Mouse (Mus musculus) right cerebral cortex, adult 2 months (tissue): ENCODE measurements around the gene Slc1a4.
A peak's percentile ranks its signal among the peaks of the same experiment; 100 is the strongest.

Source experiments
- DNase-seq, 2 experiments: peaks; one replicate each; pipeline ENCODE4 v3.0.0; 2021 to 2022; ENCODE audit warnings: low spot score in 2 of 2

Slc1a4 gene

DNA sequence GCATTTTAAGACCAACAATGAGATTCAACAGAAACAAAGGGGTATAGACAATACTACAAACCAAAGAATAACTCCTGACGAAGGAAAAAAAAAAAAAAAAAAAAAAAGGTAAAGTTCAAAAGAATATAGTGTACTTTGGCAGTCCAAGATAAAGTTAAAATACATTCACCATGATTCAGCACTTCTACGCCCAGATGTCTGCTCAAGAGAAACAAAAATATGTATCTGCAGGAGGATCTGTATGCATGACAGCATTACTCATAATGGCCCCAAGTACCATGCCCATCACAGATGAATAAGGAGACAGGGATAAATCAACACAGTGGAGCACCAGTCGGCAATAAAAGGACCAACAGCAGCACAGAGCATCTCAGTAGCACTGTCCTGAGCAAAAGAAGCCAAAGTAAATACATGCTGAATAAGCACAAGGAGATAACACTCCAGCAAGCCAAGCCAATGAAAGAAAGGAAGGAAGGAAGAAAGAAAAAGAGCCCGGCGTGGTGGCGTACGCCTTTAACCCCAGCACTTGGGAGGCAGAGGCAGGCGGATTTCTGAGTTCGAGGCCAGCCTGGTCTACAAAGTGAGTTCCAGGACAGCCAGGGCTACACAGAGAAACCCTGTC, 7.3 kb downstream of the Slc1a4 start:
- DNase-seq: no peak

GRCm38 (mm10) chr11:20324006-20324405, 8.5 kb downstream of the Slc1a4 start:
- no peak for DNase-seq

DNA sequence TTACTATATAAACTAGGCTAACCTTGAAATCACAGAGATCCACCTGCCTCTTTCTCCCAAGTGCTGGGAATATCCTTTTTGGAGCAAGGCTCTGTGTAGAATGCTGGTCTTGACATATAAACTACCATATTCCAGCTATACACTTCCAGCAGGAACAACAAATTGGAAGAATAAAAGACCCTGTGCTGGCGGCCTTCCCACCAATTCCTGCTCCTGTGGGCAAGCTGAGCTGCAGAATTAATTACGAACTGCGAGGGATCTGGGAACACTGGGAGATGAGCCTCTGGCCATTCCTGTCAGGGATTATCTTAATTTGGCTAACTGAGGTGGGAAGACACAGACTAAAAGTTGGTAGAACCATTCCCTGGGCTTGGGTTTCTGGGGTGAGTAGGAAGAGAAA, 10.1 kb downstream of the Slc1a4 start:
- no peak for DNase-seq

GRCm38 (mm10) chr11:20320661-20321060, 11.9 kb downstream of the Slc1a4 start:
- no peak for DNase-seq

GRCm38 (mm10) chr11:20318659-20319454, 13.7 kb downstream of the Slc1a4 start:
- no peak for DNase-seq

GRCm38 (mm10) chr11:20313576-20313975, 18.9 kb downstream of the Slc1a4 start:
- no peak for DNase-seq

- no peak for DNase-seq
These were observed 23.5 kb downstream of the Slc1a4 start for GRCm38 (mm10) chr11:20309044-20309443.

DNA sequence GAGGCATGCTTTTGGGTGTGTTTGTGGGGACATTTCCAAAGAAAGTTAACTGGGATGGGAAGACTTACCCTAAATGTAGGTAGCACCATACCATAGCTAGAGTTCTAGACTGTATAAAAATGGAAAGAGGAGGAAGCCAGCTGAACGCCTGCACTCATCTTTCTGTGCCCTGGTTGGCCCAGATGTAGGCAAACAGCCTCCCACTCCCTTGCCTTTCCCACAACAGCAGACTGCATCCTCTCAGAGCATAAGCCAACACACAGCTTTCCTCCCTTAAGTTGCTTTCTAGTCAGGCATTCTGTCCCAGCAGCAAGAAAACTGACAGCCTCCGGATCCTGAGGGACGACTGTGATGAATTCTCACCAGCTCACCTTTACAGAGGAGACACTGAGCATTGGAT, 25.1 kb downstream of the Slc1a4 start:
- peak; percentile 50 to 54 for DNase-seq

GRCm38 (mm10) chr11:20305641-20306040, 26.9 kb downstream of the Slc1a4 start:
- no peak for DNase-seq

- peak; percentile 48 to 62 for DNase-seq
These were observed 28.2 kb downstream of the Slc1a4 start for GRCm38 (mm10) chr11:20304341-20304740.

DNA sequence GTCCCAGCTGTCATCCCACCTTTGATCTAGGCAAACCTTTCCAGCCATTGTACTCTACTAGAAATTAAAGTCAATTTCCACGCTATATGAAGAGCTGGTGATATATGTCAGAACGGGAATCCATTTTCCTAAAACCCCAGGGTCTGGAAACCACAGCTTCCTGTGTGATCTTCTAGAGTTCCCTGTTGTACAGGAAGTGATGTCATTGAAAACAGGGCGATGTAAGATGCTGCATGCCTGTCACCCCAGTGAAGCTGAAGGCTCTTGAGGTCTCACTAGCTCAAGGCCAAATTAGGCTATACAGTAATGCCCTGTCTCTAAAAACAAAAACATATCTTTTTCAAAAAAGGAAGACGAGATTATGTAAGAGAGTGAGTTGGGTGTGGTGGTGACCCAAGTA, 31.2 kb downstream of the Slc1a4 start:
- DNase-seq: no peak

DNA sequence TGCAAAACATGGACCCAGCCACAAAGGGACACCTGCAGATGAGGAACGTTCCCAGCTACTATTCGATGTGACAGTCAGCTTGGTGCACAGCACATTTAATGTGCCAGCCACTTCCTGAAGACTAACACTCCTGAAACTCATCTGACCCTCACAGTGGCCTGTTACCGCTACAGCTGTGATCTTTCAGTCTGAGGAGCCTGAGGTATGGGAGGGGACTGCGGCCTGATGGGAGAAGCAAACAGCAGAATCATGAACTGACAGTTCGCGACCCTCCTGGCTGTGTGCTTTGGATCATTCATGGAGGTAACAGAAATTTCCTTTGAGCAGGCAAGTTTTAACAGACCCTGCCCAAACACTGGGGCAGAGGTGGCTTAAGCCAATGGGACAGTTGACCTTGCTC, 31.7 kb downstream of the Slc1a4 start:
- DNase-seq: no peak

DNA sequence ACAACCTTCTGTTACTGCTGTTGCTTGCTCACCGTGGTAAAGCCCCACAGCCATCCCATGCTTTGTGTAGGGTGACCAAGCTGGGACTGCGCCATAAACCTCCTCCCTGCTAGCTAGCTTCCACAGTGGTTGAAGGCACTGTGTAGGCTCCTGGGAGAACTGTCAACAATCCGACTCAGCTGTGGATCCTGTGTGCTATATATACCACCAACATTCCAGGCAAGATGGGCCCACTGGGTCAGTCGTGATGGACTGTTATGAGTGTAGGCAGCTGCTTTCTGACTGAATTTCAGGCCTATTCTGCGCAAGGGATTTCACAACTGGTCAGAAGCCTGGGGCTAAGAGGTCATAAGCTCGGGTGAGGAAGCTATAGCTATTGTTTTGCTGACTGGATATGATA, 32.6 kb downstream of the Slc1a4 start:
- peak in 1 of 2 experiments; percentile 32 for DNase-seq

- no peak for DNase-seq
These were observed 48.0 kb downstream of the Slc1a4 start for GRCm38 (mm10) chr11:20284463-20284862.

DNA sequence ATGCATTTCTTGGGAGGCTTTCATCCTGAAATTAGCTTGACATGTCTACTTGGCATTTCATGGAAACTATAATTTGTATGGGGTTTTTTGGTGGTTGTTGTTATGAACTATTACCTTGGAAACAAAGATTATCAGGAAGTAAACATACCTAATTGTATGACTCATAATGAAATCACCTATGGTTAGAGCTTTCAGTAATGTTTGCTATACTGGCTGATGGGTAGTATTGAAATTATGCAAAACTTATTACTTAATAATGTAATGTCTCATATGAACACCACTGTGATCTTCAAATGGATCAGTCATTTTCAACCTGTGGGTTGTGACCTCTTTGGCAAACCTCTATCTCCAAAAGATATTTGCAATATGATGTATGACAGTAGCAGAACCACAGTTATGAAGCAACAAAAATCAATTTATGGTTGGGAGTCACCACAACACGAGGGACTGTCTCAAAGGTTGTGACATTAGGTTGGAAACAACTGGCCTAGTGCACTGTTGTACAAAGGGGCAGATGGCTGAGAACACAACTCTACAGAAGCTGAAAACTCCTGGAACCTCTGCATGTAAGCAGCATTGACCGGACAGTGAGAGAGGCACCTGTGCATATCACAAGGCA, 49.8 kb downstream of the Slc1a4 start:
- no peak for DNase-seq

DNA sequence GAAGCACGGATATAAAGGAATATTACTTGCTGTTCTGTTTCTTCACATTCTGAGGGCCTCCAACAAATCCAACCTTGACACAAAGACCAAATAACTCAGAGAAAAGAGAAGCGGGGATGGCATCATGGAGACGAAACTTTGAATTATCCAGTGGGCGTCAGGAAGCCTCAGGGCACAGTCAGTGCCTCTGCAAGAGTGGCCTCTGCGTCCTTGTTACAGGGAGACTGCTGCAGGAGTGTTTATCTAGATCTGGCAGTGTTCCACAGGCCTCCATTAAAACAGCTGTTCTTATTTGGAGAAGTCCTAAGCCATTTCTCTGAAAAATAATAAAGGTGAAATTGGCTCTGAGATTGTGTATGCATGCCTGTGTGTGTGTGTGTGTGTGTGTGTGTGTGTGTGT, 51.5 kb downstream of the Slc1a4 start:
- no peak for DNase-seq

DNA sequence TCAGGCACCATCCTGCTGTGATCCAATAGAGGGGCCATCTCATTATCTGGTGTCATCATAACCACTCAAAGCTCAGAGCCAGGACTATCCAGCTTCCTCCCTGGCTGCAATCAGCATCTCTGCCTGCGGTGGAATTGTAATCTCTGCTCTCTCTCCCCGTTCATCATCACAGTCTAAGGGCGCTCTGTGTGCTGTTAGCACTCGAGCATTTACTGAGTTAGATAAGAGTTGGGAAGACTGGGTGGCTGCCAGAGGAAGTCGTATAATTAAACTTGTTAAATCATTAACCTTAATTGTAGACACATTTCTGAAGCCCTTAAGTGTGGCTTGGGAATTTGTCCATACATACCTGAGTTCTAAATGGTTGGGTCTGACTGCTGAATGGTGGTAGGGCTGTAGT, 53.8 kb downstream of the Slc1a4 start:
- no peak for DNase-seq

DNA sequence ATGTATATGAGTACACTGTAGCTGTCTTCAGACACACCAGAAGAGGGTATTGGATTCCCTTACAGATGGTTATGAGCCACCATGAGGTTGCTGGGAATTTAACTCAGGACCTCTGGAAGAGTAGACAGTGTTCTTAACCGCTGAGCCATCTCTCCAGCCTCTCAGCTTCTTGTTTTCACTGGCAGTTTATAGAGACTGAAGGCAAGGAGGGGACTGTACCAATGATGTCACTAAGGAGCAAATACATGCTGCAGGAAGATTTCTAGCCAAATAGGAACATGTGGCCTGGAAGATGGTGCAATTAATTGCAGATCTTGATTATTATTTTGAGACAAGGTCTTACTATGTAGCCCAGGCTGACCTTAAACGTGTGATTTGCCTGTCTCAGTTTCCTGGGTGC, 55.4 kb downstream of the Slc1a4 start:
- no peak for DNase-seq

DNA sequence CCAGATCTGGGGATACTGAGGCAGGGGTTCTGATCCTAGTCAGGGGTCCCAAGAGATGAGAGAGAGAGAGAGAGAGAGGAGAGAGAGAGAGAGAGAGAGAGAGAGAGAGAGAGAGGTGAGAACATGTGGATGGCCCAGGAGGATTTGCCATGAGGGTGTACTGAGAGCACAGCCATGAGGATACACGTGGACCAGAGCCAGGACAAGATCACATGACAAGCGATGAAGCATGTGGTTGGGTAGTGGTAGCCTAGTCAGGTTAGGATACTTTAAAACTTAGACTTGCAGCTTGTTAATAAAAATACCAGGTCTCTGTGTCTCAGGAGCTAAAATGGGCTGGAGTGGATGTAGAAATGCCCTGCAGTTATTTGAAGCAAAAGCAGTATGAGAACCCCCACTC, 56.5 kb downstream of the Slc1a4 start:
- no peak for DNase-seq

DNA sequence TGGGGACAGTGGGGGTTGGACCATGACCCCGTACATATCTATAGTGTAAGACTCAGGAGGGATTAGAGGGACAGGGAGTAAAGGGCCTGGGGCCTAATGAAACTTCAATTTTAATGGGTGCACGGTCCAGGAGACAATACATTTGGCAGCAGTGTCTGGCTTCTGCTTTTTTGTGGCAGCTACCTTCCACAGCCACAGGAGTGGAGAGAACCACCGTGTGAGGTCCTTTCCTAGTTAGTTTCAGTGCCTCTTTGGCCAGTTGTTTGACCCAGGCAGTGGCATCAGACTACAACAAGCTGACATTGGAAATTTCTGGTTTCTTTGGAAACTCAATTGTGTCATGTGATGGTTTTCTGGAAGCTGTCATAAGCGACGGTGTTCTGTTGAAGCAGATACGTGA, 62.6 kb downstream of the Slc1a4 start:
- DNase-seq: no peak

DNA sequence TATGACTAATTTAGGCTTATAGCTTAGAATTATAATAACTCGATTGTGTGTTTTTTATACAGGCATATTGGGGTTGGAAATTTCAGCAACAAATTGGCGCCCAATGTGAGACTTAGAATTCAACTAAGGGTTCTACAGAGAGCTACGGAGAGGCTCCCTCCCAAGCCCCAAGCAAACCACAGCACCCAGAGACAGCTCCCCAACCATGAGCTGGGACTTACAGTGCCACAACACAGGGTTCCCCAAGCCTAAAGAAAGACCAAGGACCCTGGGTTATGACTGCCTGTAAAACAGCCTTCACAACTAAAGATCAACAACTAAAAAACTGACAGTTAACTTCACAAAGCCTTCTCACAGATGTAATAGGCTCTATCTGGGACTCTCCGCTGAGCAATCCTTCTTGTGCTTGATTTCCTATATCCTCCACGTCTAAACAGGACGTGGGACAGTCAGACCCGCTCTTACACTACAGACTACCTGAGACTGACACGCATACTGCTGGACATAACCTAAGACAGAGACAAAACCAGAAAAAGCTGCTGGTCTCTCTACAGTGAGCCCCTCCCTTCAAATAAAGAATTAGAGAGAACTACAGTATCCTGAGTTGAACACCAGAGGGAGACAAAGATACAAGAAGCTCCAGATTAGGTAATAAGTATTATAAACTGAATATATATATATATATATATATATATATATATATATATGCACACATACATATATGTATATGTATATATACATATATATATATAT, 69.7 kb downstream of the Slc1a4 start:
- DNase-seq: no peak

DNA sequence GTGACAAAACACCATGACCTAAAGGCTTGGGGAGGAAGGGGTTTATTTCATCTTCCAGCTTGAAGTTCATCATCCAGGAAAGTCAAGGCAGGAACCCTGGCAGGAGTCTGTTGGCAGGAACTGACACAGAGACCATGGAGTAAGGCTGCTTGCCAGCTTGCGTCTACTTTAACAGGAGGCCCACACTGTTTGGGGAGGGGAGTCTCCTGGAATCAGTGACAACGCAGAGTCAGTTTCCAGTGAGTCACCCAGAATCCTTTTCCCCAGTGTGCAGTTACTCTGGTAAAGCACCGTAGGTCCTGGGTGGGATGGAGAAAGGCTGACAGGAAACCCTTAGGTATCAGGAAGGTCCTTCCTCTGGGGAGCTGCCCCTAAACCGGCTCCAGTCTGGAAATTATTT, 77.7 kb downstream of the Slc1a4 start:
- DNase-seq: no peak
